Mouse (Mus musculus): ENCODE data around the gene Cachd1. TPM values are rescaled to one million over a fixed set of nuclear protein-coding genes. Genes with fewer than 3 reads are reported as not detected.

The Cachd1 gene
- polyA plus RNA-seq, 1 experiment: 3.9 TPM

DNA sequence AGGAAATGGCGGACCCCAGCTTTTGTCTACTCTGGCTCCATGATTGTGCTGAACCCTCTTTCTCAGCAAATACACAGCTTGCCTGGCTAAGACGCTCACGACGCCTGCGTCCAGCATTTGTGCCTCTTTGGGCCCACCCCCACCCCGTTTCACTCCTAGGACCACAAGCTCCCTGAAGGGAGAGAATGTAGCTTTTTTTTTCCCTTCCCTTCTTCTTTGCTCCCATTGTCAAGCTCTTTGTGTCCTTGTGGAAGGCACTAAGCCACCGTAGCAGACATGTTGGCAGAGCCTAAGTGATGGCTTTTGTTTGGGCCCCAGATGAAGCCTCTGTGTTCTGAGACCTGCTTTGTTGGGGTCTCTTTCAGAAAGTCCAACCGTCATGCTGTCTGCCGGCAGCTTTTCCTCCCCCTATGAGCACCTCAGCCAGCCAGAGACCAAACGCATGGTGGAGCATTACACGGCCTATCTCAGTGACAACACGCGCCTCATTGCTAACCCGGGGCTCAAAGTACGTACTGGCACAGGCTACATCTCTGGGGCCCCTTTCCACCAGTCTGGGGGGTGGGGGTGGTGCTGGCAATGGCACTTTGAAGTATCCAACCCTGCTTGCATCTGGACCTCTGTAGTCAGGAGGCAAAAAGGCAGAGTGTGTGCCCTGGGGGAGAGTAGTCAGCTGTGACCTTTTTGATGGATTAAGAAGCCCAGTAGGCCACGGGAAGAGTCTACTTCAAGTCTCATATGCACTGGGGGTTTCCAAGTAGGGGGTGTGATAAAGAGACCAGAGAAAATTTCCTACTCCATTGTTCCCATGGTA lies 197.4 kb downstream of the Cachd1 start:
- TF ChIP-seq MYOD1 (IDR thresholded peaks at IDR 0.05; ENCODE audit: control insufficient read depth in 1 of 3, insufficient read length in 2 of 3, low read depth in 2 of 3): no peak
- TF ChIP-seq MYOG (IDR thresholded peaks at IDR 0.05; ENCODE audit: control insufficient read depth in 1 of 3, insufficient read depth in 1 of 3, insufficient read length in 2 of 3, low read depth in 2 of 3): no peak
- no peak for TF ChIP-seq REST (IDR thresholded peaks at IDR 0.05; ENCODE audit: insufficient read depth, insufficient read length)
- no peak for TF ChIP-seq E2F4 (IDR thresholded peaks at IDR 0.05; ENCODE audit: insufficient read depth)
- TF ChIP-seq USF1 (IDR thresholded peaks at IDR 0.05; ENCODE audit: low read depth): no peak
- TF ChIP-seq MAX (IDR thresholded peaks at IDR 0.05; ENCODE audit: low read depth): no peak
- no peak for TF ChIP-seq POLR2AphosphoS2 (IDR thresholded peaks at IDR 0.05; ENCODE audit: insufficient read length, low read depth)
- no peak for TF ChIP-seq SRF (IDR thresholded peaks at IDR 0.05; ENCODE audit: control insufficient read depth, insufficient read length, low read depth)
- TF ChIP-seq TCF3 (IDR thresholded peaks at IDR 0.05; ENCODE audit: insufficient read length, low read depth): no peak
- TF ChIP-seq POLR2A (IDR thresholded peaks at IDR 0.05; ENCODE audit: insufficient read length, low read depth): no peak
- TF ChIP-seq CEBPB (IDR thresholded peaks at IDR 0.05; ENCODE audit: insufficient read depth, poor library complexity, severe bottlenecking): no peak
- no peak for TF ChIP-seq TCF12 (IDR thresholded peaks at IDR 0.05; ENCODE audit: insufficient read depth, poor library complexity, severe bottlenecking)
- no peaks in the 10 kb centered on the region for H3K79me2 ChIP-seq (ENCODE audit: control insufficient read depth, insufficient read depth)
- no peak overlapping the region for H3K4me3 ChIP-seq
- H3ac ChIP-seq (ENCODE audit: control insufficient read depth, insufficient read length): no peak overlapping the region
- H3K36me3 ChIP-seq (ENCODE audit: control insufficient read depth, insufficient read depth): no peaks in the 10 kb centered on the region
- no peaks in the 10 kb centered on the region for H3K27me3 ChIP-seq (ENCODE audit: control insufficient read depth, insufficient read depth, insufficient read length)
- no peak overlapping the region for H3K4me2 ChIP-seq (ENCODE audit: low read depth)

DNA sequence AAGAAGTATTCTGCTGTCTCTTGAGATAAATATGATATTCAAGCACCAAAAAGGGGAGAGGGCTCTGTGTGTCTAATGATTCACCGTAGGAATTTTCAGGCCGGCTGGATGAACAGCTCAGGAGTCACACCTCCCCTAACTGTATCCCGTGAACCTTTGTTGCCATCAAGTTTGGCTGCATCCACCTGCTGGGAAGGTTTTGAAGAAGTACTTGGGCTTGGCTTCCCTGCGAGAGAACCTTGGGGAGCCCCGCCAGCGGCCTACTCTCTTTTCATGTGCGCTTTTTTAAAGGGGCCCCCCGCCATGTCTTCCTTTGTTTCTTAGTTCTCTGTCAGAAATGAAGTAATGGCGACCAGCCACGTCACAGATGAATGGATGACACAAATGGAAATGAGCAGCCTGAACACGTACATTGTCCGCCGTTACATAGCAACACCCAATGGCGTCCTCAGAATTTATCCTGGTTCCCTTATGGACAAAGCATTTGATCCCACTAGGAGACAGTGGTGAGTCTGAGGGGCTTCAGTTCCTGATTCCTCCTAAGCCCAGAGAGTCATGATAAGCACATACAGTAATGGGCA lies 198.1 kb downstream of the Cachd1 start:
- no peaks in the 10 kb centered on the region for H3K27me3 ChIP-seq (ENCODE audit: control insufficient read depth, insufficient read depth, insufficient read length)
- TF ChIP-seq CEBPB (IDR thresholded peaks at IDR 0.05; ENCODE audit: insufficient read depth, poor library complexity, severe bottlenecking) (no peak), POLR2A (IDR thresholded peaks at IDR 0.05; ENCODE audit: insufficient read length, low read depth) (no peak), MYOG (IDR thresholded peaks at IDR 0.05; ENCODE audit: control insufficient read depth in 1 of 3, insufficient read depth in 1 of 3, insufficient read length in 2 of 3, low read depth in 2 of 3) (no peak), MYOD1 (IDR thresholded peaks at IDR 0.05; ENCODE audit: control insufficient read depth in 1 of 3, insufficient read length in 2 of 3, low read depth in 2 of 3) (no peak), TCF3 (IDR thresholded peaks at IDR 0.05; ENCODE audit: insufficient read length, low read depth) (no peak), REST (IDR thresholded peaks at IDR 0.05; ENCODE audit: insufficient read depth, insufficient read length) (no peak), USF1 (IDR thresholded peaks at IDR 0.05; ENCODE audit: low read depth) (no peak), POLR2AphosphoS2 (IDR thresholded peaks at IDR 0.05; ENCODE audit: insufficient read length, low read depth) (no peak), TCF12 (IDR thresholded peaks at IDR 0.05; ENCODE audit: insufficient read depth, poor library complexity, severe bottlenecking) (no peak)
- no peak overlapping the region for H3K4me2 ChIP-seq (ENCODE audit: low read depth)
- no peak overlapping the region for H3K4me3 ChIP-seq
- H3K79me2 ChIP-seq (ENCODE audit: control insufficient read depth, insufficient read depth): no peaks in the 10 kb centered on the region
- H3K36me3 ChIP-seq (ENCODE audit: control insufficient read depth, insufficient read depth): no peaks in the 10 kb centered on the region
- H3ac ChIP-seq (ENCODE audit: control insufficient read depth, insufficient read length): no peak overlapping the region

GRCm38 (mm10) chr4:100977522-100977921 lies 201.0 kb downstream of the Cachd1 start:
- no peaks in the 10 kb centered on the region for H3K27me3 ChIP-seq (ENCODE audit: control insufficient read depth, insufficient read depth, insufficient read length)
- H3K79me2 ChIP-seq (ENCODE audit: control insufficient read depth, insufficient read depth): no peaks in the 10 kb centered on the region
- TF ChIP-seq POLR2A (IDR thresholded peaks at IDR 0.05; ENCODE audit: insufficient read length, low read depth) (no peak), REST (IDR thresholded peaks at IDR 0.05; ENCODE audit: insufficient read depth, insufficient read length) (no peak), TCF3 (IDR thresholded peaks at IDR 0.05; ENCODE audit: insufficient read length, low read depth) (no peak), E2F4 (IDR thresholded peaks at IDR 0.05; ENCODE audit: insufficient read depth) (no peak), TCF12 (IDR thresholded peaks at IDR 0.05; ENCODE audit: insufficient read depth, poor library complexity, severe bottlenecking) (no peak), CEBPB (IDR thresholded peaks at IDR 0.05; ENCODE audit: insufficient read depth, poor library complexity, severe bottlenecking) (no peak), POLR2AphosphoS2 (IDR thresholded peaks at IDR 0.05; ENCODE audit: insufficient read length, low read depth) (no peak), SRF (IDR thresholded peaks at IDR 0.05; ENCODE audit: control insufficient read depth, insufficient read length, low read depth) (no peak), MYOD1 (IDR thresholded peaks at IDR 0.05; ENCODE audit: control insufficient read depth in 1 of 3, insufficient read length in 2 of 3, low read depth in 2 of 3) (no peak), USF1 (IDR thresholded peaks at IDR 0.05; ENCODE audit: low read depth) (no peak), MAX (IDR thresholded peaks at IDR 0.05; ENCODE audit: low read depth) (no peak), MYOG (IDR thresholded peaks at IDR 0.05; ENCODE audit: control insufficient read depth in 1 of 3, insufficient read depth in 1 of 3, insufficient read length in 2 of 3, low read depth in 2 of 3) (no peak)
- no peaks in the 10 kb centered on the region for H3K36me3 ChIP-seq (ENCODE audit: control insufficient read depth, insufficient read depth)
- H3K4me2 ChIP-seq (ENCODE audit: low read depth): no peak overlapping the region
- no peak overlapping the region for H3K4me3 ChIP-seq
- no peak overlapping the region for H3ac ChIP-seq (ENCODE audit: control insufficient read depth, insufficient read length)

GRCm38 (mm10) chr4:100987187-100987586 lies 210.7 kb downstream of the Cachd1 start:
- no peak for TF ChIP-seq POLR2A (IDR thresholded peaks at IDR 0.05; ENCODE audit: insufficient read length, low read depth)
- TF ChIP-seq REST (IDR thresholded peaks at IDR 0.05; ENCODE audit: insufficient read depth, insufficient read length): no peak
- no peak for TF ChIP-seq TCF12 (IDR thresholded peaks at IDR 0.05; ENCODE audit: insufficient read depth, poor library complexity, severe bottlenecking)
- no peak for TF ChIP-seq MYOD1 (IDR thresholded peaks at IDR 0.05; ENCODE audit: control insufficient read depth in 1 of 3, insufficient read length in 2 of 3, low read depth in 2 of 3)
- TF ChIP-seq E2F4 (IDR thresholded peaks at IDR 0.05; ENCODE audit: insufficient read depth): no peak
- TF ChIP-seq USF1 (IDR thresholded peaks at IDR 0.05; ENCODE audit: low read depth): no peak
- TF ChIP-seq MYOG (IDR thresholded peaks at IDR 0.05; ENCODE audit: control insufficient read depth in 1 of 3, insufficient read depth in 1 of 3, insufficient read length in 2 of 3, low read depth in 2 of 3): no peak
- TF ChIP-seq MAX (IDR thresholded peaks at IDR 0.05; ENCODE audit: low read depth): no peak
- TF ChIP-seq CEBPB (IDR thresholded peaks at IDR 0.05; ENCODE audit: insufficient read depth, poor library complexity, severe bottlenecking): no peak
- no peak for TF ChIP-seq TCF3 (IDR thresholded peaks at IDR 0.05; ENCODE audit: insufficient read length, low read depth)
- no peak for TF ChIP-seq POLR2AphosphoS2 (IDR thresholded peaks at IDR 0.05; ENCODE audit: insufficient read length, low read depth)
- no peak for TF ChIP-seq SRF (IDR thresholded peaks at IDR 0.05; ENCODE audit: control insufficient read depth, insufficient read length, low read depth)
- H3K4me3 ChIP-seq: no peak overlapping the region
- H3K27me3 ChIP-seq (ENCODE audit: control insufficient read depth, insufficient read depth, insufficient read length): no peaks in the 10 kb centered on the region
- no peaks in the 10 kb centered on the region for H3K79me2 ChIP-seq (ENCODE audit: control insufficient read depth, insufficient read depth)
- no peak overlapping the region for H3ac ChIP-seq (ENCODE audit: control insufficient read depth, insufficient read length)
- no peaks in the 10 kb centered on the region for H3K36me3 ChIP-seq (ENCODE audit: control insufficient read depth, insufficient read depth)
- no peak overlapping the region for H3K4me2 ChIP-seq (ENCODE audit: low read depth)
